Mouse (Mus musculus) kidney, postnatal 4 days (tissue): ENCODE data around the gene Dars2.
"Not testable (repeated sequence)": the region's sequence is repeated elsewhere in the genome, so short reads cannot be mapped to it uniquely, and the experiment has no call there.

Source experiments
- DNase-seq, 2 experiments: peaks; one replicate each; pipeline ENCODE4 v3.0.0; 2021; ENCODE audit warnings: mixed read lengths in 2 of 2

Gene Dars2

GRCm38 (mm10) chr1:161035281-161035785 is 35.1 kb downstream of the Dars2 start:
- DNase-seq = peak in 1 of 2 experiments; percentile 58

GRCm38 (mm10) chr1:161034435-161035280 is 35.8 kb downstream of the Dars2 start, which contains the start of gene Zbtb37:
Gene Zbtb37, minus strand, starts transcription at chr1:161034849.
- DNase-seq = peak; percentile 99

- no peak for DNase-seq
Measured at GRCm38 (mm10) chr1:161033856-161034434, 36.5 kb downstream of the Dars2 start.

GRCm38 (mm10) chr1:161032345-161032744 is 38.1 kb downstream of the Dars2 start:
- DNase-seq = no peak

GRCm38 (mm10) chr1:161031881-161032280 is 38.6 kb downstream of the Dars2 start:
- DNase-seq = no peak

- DNase-seq = no peak
Measured at GRCm38 (mm10) chr1:161030058-161030457, 40.4 kb downstream of the Dars2 start.

GRCm38 (mm10) chr1:161028427-161028826 is 42.0 kb downstream of the Dars2 start:
- DNase-seq = not testable (repeated sequence)

- no peak for DNase-seq
Measured at GRCm38 (mm10) chr1:161027196-161027595, 43.3 kb downstream of the Dars2 start.

- peak in 1 of 2 experiments; percentile 26 for DNase-seq
Measured at GRCm38 (mm10) chr1:161025410-161026210, 44.8 kb downstream of the Dars2 start.

- DNase-seq = no peak
Measured at GRCm38 (mm10) chr1:161020051-161020450, 50.4 kb downstream of the Dars2 start.

- no peak for DNase-seq
Measured at GRCm38 (mm10) chr1:161016378-161016777, 54.1 kb downstream of the Dars2 start.

- no peak for DNase-seq
Measured at GRCm38 (mm10) chr1:161010436-161010835, 60.0 kb downstream of the Dars2 start.

GRCm38 (mm10) chr1:161008038-161008437 is 62.4 kb downstream of the Dars2 start:
- no peak for DNase-seq

GRCm38 (mm10) chr1:161006471-161006870 is 64.0 kb downstream of the Dars2 start:
- DNase-seq = no peak

- no peak for DNase-seq
Measured at GRCm38 (mm10) chr1:161005526-161005925, 64.9 kb downstream of the Dars2 start.

- no peak for DNase-seq
Measured at GRCm38 (mm10) chr1:161004942-161005341, 65.5 kb downstream of the Dars2 start.

GRCm38 (mm10) chr1:160993851-160994250 is 76.6 kb downstream of the Dars2 start:
- DNase-seq = no peak
